Mouse (Mus musculus): Measurements from ENCODE around the gene Syngr2.

Gene Syngr2

GRCm38 (mm10) chr11:117809407-117810311 is at the start of gene Syngr2, which contains the start of gene Gm20708:
Syngr2 (plus strand) TSS chr11:117809668.
Gm20708 (plus strand) TSS chr11:117809668.
- peak; percentile 83 to 85 for DNase-seq (ENCODE audit: low spot score in 2 of 2)

GRCm38 (mm10) chr11:117760374-117761119 is 48.9 kb upstream of the Syngr2 start:
- no peak for DNase-seq (ENCODE audit: low spot score in 2 of 2)

GRCm38 (mm10) chr11:117761801-117762200 is 47.7 kb upstream of the Syngr2 start:
- no peak for DNase-seq (ENCODE audit: low spot score in 2 of 2)

- DNase-seq (ENCODE audit: low spot score in 2 of 2), result no peak
Observed at GRCm38 (mm10) chr11:117762246-117762645, 47.2 kb upstream of the Syngr2 start.

GRCm38 (mm10) chr11:117764319-117764718 is 45.1 kb upstream of the Syngr2 start:
- no peak for DNase-seq (ENCODE audit: low spot score in 2 of 2)

GRCm38 (mm10) chr11:117765361-117765760 is 44.1 kb upstream of the Syngr2 start:
- DNase-seq (ENCODE audit: low spot score in 2 of 2), result no peak

- DNase-seq (ENCODE audit: low spot score in 2 of 2), result no peak
Observed at GRCm38 (mm10) chr11:117766275-117766674, 43.2 kb upstream of the Syngr2 start.

GRCm38 (mm10) chr11:117768725-117769682 is 40.5 kb upstream of the Syngr2 start:
- no peak for DNase-seq (ENCODE audit: low spot score in 2 of 2)

GRCm38 (mm10) chr11:117769683-117770047 is 39.8 kb upstream of the Syngr2 start:
- DNase-seq (ENCODE audit: low spot score in 2 of 2), result no peak

GRCm38 (mm10) chr11:117770407-117770806 is 39.1 kb upstream of the Syngr2 start:
- peak in 1 of 2 experiments; percentile 11 for DNase-seq (ENCODE audit: low spot score in 2 of 2)

GRCm38 (mm10) chr11:117772352-117772751 is 37.1 kb upstream of the Syngr2 start:
- DNase-seq (ENCODE audit: low spot score in 2 of 2), result no peak

GRCm38 (mm10) chr11:117774925-117775324 is 34.5 kb upstream of the Syngr2 start:
- no peak for DNase-seq (ENCODE audit: low spot score in 2 of 2)

- DNase-seq (ENCODE audit: low spot score in 2 of 2), result no peak
Observed at GRCm38 (mm10) chr11:117775540-117775939, 33.9 kb upstream of the Syngr2 start.

GRCm38 (mm10) chr11:117776085-117776792 is 33.2 kb upstream of the Syngr2 start:
- DNase-seq (ENCODE audit: low spot score in 2 of 2), result no peak

GRCm38 (mm10) chr11:117777111-117777510 is 32.4 kb upstream of the Syngr2 start:
- no peak for DNase-seq (ENCODE audit: low spot score in 2 of 2)

- no peak for DNase-seq (ENCODE audit: low spot score in 2 of 2)
Observed at GRCm38 (mm10) chr11:117778031-117778430, 31.4 kb upstream of the Syngr2 start.

GRCm38 (mm10) chr11:117778851-117779433 is 30.5 kb upstream of the Syngr2 start:
- peak; percentile 52 to 76 for DNase-seq (ENCODE audit: low spot score in 2 of 2)

GRCm38 (mm10) chr11:117779434-117780198 is 29.9 kb upstream of the Syngr2 start:
- peak; percentile 74 to 84 for DNase-seq (ENCODE audit: low spot score in 2 of 2)

- no peak for DNase-seq (ENCODE audit: low spot score in 2 of 2)
Observed at GRCm38 (mm10) chr11:117780199-117780515, 29.3 kb upstream of the Syngr2 start.

GRCm38 (mm10) chr11:117780582-117781111 is 28.8 kb upstream of the Syngr2 start:
- peak; percentile 91 to 97 for DNase-seq (ENCODE audit: low spot score in 2 of 2)
